Mouse (Mus musculus) naive thymus-derived CD4-positive, alpha-beta T cell, adult 2 months (primary cell): ENCODE measurements around the gene Prrxl1.

Source experiments
- DNase-seq: peaks from one replicate; pipeline ENCODE4 v3.0.0-alpha.2; 2011; ENCODE audit warnings: low read depth

Prrxl1 gene

GRCm38 (mm10) chr14:32599290-32600041, at the start of gene Prrxl1:
Prrxl1 (plus strand) TSS chr14:32599407.
- no peak for DNase-seq

GRCm38 (mm10) chr14:32551854-32552253, 47.4 kb upstream of the Prrxl1 start:
- DNase-seq, result no peak

GRCm38 (mm10) chr14:32553198-32553903, 45.9 kb upstream of the Prrxl1 start:
- no peak for DNase-seq

- DNase-seq, result no peak
These were observed 44.2 kb upstream of the Prrxl1 start for GRCm38 (mm10) chr14:32554860-32555526.

- no peak for DNase-seq
These were observed 37.8 kb upstream of the Prrxl1 start for GRCm38 (mm10) chr14:32561428-32561827.

- no peak for DNase-seq
These were observed 35.5 kb upstream of the Prrxl1 start for GRCm38 (mm10) chr14:32563661-32564060.

GRCm38 (mm10) chr14:32572519-32572918, 26.7 kb upstream of the Prrxl1 start:
- DNase-seq, result no peak

GRCm38 (mm10) chr14:32578420-32578819, 20.8 kb upstream of the Prrxl1 start:
- DNase-seq, result no peak

- no peak for DNase-seq
These were observed 15.5 kb upstream of the Prrxl1 start for GRCm38 (mm10) chr14:32583696-32584095.

GRCm38 (mm10) chr14:32587013-32587784, 12.0 kb upstream of the Prrxl1 start:
- peak; percentile 68 for DNase-seq

- no peak for DNase-seq
These were observed 8.8 kb upstream of the Prrxl1 start for GRCm38 (mm10) chr14:32590377-32590776.

GRCm38 (mm10) chr14:32597232-32598231, 1.7 kb upstream of the Prrxl1 start:
- peak; percentile 25 for DNase-seq

- DNase-seq, result no peak
These were observed 579 bp upstream of the Prrxl1 start for GRCm38 (mm10) chr14:32598437-32599219.

GRCm38 (mm10) chr14:32600110-32600509, 903 bp downstream of the Prrxl1 start:
- no peak for DNase-seq

GRCm38 (mm10) chr14:32605508-32605907, 6.3 kb downstream of the Prrxl1 start:
- DNase-seq, result no peak

GRCm38 (mm10) chr14:32606316-32606715, 7.1 kb downstream of the Prrxl1 start:
- DNase-seq, result no peak

GRCm38 (mm10) chr14:32609392-32609791, 10.2 kb downstream of the Prrxl1 start:
- peak; percentile 7 for DNase-seq

- no peak for DNase-seq
These were observed 18.0 kb downstream of the Prrxl1 start for GRCm38 (mm10) chr14:32617253-32617652.

- DNase-seq, result no peak
These were observed 25.0 kb downstream of the Prrxl1 start for GRCm38 (mm10) chr14:32624245-32624644.

- DNase-seq, result no peak
These were observed 25.6 kb downstream of the Prrxl1 start for GRCm38 (mm10) chr14:32624811-32625210.
